Mouse (Mus musculus) small intestine, adult 2 months (tissue): ENCODE data around the gene Tubb5.

Experiments
- CTCF ChIP-seq: fragments of 200-500 bp; IDR thresholded peaks from 2 replicates; pipeline ENCODE4 v1.5.1; 2012; ENCODE audit warnings: low read depth, mild to moderate bottlenecking, control low read depth, inconsistent platforms, low read length, moderate library complexity, mixed read lengths; ENCODE audit not compliant: insufficient replicate concordance, insufficient read length; ENCODE audit errors: extremely low read depth
- POLR2A ChIP-seq: fragments of 200-500 bp; IDR thresholded peaks from 2 replicates; pipeline ENCODE4 v1.6.1; 2012; ENCODE audit warnings: low read depth, mild to moderate bottlenecking, control low read depth, inconsistent platforms, low read length, moderate library complexity

- TF ChIP-seq CTCF (peak; percentile 85), POLR2A (peak; percentile 55)
Observed at GRCm38 (mm10) chr17:35879245-35880057, 41.3 kb upstream of the Tubb5 start, which contains the start of gene Dhx16.
